Mouse (Mus musculus) left cerebral cortex, adult 8-10 months (tissue): Measurements from ENCODE around the gene Gpr61. TPM values are rescaled to one million over a fixed set of nuclear protein-coding genes. Genes with fewer than 3 reads are reported as not detected.

ENCODE experiments used
- DNase-seq, 2 experiments: peaks; one replicate each; pipeline ENCODE4 v3.0.0; 2022; ENCODE audit warnings: low spot score in 2 of 2
- total RNA-seq, 4 experiments: library from RNA; stranded (reverse); gene quantifications; 2 replicates each; pipeline ENCODE4 v1.2.4; 2022

The Gpr61 gene
- total RNA-seq = 10 to 100 TPM; 15.0 to 20.1 (median 18.2) TPM

DNA sequence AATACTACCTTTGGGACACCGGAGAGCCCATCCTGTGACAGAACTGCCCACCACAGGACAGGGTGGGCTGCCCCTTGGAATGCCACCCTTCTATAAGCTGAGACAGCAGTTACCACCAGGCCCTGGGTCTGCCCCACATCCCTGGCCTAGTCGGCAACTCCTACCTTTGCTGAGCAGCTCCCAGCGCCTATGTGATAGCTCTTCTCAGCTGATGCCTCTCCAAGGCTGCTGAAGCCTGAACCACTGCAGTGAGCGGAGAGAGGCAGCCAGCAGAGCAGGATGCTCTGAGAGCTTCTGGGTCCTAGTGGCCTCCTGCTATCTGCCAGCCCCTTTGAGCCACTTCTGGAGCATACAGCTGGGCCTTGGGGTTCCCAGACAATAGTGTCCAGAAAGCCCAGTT is at the start of gene Gpr61:
Gene Gpr61, minus strand, starts transcription at position 227 of the 400 bp plus-strand sequence.
- DNase-seq = peak; percentile 69 to 79

GRCm38 (mm10) chr3:108204470-108204869 is 49.8 kb upstream of the Gpr61 start:
- no peak for DNase-seq

DNA sequence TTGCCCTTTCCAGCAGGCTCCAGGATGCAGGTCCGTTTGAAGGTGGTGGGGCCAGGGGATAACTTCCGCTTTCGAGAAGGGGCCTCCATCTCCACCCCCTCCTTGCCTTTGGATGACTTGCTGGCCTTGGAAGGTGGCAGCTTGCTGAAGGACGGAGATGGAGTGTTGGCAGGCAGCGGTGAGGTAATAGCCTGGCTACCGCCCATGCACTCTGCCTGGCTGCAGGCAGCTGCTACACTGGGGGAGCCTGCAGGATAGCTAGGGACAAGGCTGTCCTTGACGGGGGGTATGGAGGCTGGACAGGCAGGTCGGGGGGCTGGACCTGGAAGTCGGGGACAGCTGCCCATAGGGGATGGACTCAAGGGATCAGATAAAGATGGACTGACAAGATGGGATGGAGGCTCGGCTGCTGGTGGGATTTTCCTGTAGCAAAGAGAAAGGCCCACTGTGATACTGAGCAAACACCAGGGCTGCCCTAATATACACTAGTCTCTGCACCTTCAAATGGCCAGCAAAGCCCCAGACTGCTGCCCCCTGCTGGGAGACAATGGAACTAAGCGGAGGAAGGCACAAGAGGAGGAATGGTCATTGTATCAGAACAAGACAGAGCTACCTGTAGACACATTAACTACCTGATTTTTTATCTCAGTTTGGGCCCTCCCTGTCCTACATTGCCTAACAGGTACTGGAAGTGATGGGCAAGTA is 49.1 kb upstream of the Gpr61 start:
- peak in 1 of 2 experiments; percentile 86 for DNase-seq

GRCm38 (mm10) chr3:108203212-108203611 is 48.5 kb upstream of the Gpr61 start:
- no peak for DNase-seq

- DNase-seq = no peak
Observed at GRCm38 (mm10) chr3:108202506-108202905, 47.8 kb upstream of the Gpr61 start.

- peak; percentile 82 to 84 for DNase-seq
Observed at GRCm38 (mm10) chr3:108200329-108201323, 45.9 kb upstream of the Gpr61 start, which contains the start of gene Cyb561d1. Cyb561d1 (minus strand) TSS chr3:108201212.

GRCm38 (mm10) chr3:108199231-108199630 is 44.5 kb upstream of the Gpr61 start:
- no peak for DNase-seq

GRCm38 (mm10) chr3:108197066-108197497 is 42.4 kb upstream of the Gpr61 start:
- peak; percentile 58 to 88 for DNase-seq

GRCm38 (mm10) chr3:108195941-108196590 is 41.4 kb upstream of the Gpr61 start:
- DNase-seq = peak; percentile 38 to 66

- no peak for DNase-seq
Observed at GRCm38 (mm10) chr3:108195287-108195686, 40.6 kb upstream of the Gpr61 start.

- no peak for DNase-seq
Observed at GRCm38 (mm10) chr3:108193686-108194085, 39.0 kb upstream of the Gpr61 start.

- no peak for DNase-seq
Observed at GRCm38 (mm10) chr3:108189897-108190296, 35.2 kb upstream of the Gpr61 start.

DNA sequence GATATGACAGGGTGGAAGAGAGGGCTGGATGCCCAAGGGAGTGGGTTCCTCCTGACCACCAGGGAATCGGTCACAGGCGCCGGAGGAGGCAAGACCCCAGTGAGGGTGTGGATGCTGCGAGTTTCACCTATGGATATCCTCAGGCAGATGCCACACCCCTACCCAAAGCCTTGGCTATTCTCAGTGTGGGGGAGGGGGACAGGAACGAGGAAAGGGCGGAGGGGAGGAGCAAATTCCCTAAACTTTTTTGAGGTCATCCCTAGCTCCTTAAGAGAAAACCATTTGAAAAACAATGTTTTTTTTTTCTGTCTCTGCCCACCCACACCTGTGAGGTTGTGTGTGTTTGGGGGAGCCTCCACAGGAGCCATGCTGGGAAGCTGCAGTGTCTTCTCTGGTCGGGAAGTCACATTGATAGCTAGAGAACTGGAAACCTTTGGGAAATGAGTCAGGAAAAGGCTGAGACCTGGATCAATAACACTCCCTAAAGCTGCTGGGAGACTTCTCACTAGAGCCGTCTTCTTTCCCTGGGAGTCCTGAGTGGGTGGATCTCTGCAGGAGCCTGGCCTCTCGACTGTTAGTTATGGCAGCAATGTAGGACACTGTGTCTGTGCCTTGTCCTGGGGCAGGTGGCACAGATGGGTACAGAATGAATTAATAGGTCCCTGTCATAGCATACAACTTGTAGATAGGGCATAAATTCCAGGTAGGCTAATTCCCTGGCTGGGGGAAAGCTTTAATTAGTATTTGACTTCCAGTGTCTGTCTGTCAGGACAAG is 34.2 kb upstream of the Gpr61 start:
- DNase-seq = no peak

GRCm38 (mm10) chr3:108187111-108187795 is 32.6 kb upstream of the Gpr61 start:
- no peak for DNase-seq

- peak in 1 of 2 experiments; percentile 47 for DNase-seq
Observed at GRCm38 (mm10) chr3:108186098-108187047, 31.7 kb upstream of the Gpr61 start, which contains the start of gene Amigo1. Amigo1 (plus strand) TSS chr3:108186335.

DNA sequence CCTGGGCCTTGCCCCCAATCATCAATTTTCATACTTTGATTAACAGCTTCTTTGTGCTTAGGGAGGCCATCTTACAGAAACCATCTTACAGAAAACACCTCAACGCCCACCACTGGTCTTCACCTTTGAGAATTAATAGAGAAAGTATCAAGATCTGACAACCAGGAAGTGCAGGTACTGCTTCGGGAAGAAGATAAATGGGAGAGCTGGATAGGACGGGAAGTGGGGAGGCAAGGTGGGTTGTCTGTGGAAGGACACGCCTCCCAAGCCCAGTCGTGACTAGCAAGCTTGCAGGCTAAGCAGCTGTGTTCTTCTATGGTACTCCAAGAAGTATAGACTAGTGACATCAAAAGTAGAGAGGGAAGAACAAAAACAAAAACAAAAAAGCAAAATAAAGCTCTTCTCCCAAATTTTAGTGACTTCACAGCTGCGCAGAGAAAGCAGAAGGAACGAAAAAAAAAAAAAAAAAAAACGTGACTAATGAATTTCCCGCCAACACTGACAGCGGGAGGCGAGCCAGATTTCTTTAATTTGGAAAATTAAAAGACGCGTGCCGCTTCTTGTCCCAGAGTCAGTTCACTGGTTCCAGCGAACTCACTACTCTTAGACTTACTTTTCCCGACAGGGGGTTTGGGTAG is 30.9 kb upstream of the Gpr61 start:
- DNase-seq = no peak

GRCm38 (mm10) chr3:108184742-108185141 is 30.1 kb upstream of the Gpr61 start:
- no peak for DNase-seq

DNA sequence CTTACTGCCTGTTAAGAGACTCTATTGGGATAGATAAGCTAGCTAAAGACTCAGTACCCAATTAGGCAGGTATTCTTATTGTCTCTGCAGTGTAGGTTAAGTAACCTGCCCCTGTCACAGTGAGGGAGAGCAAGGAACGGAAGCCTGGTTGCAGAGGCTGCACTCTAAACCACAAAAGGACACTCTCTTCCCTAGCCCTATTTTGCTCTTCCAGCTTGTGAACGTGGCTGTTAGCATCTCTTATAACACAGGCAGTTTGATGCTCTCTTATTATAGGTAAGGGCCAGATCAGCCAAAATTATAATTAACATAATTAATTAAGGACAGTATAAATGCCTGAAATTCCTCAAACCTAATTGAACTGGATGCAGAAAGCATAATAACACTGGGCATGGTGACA is 25.8 kb upstream of the Gpr61 start:
- no peak for DNase-seq
